Mouse (Mus musculus) stomach, postnatal 0 days (tissue): ENCODE results near the gene Ccr1.

Experiments used
- CTCF ChIP-seq: IDR thresholded peaks from 2 replicates; pipeline ENCODE4 v1.5.1; 2016; ENCODE audit warnings: antibody characterized with exemption, low read depth, mild to moderate bottlenecking, moderate library complexity
- EP300 ChIP-seq: optimal IDR thresholded peaks from 2 replicates; pipeline ENCODE3; 2016; ENCODE audit warnings: antibody characterized with exemption

DNA sequence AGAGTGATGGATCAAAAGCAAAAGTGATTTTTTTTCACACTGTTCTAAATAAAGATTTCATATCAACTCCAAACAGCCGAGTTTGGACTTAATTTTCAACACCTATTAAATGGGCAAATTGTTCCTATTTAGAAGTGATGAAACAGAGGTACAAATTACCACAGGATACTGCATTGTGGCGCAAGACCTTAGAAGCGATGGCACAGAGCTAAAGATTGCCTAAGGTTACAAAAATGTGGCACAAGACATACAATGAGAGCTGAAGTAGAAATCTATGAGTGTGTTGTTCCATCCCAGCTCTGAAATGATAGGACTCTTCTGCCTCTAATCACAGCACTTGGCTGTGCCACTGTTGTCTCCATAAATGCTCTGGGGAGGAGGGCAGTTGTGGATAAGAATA lies 3.7 kb downstream of the Ccr1 start:
- TF ChIP-seq CTCF: no peak
- TF ChIP-seq EP300: no peak
